Mouse (Mus musculus): ENCODE results near the gene Ezr.
A peak's percentile ranks its signal among the peaks of the same experiment; 100 is the strongest.

The Ezr gene

GRCm38 (mm10) chr17:6782611-6783005 is at the start of gene Ezr:
TSS of gene Ezr (minus strand) at chr17:6782784.
- peak; percentile 88 to 91 for DNase-seq

- no peak for DNase-seq
Measured at GRCm38 (mm10) chr17:6830004-6830592, 47.5 kb upstream of the Ezr start.

DNA sequence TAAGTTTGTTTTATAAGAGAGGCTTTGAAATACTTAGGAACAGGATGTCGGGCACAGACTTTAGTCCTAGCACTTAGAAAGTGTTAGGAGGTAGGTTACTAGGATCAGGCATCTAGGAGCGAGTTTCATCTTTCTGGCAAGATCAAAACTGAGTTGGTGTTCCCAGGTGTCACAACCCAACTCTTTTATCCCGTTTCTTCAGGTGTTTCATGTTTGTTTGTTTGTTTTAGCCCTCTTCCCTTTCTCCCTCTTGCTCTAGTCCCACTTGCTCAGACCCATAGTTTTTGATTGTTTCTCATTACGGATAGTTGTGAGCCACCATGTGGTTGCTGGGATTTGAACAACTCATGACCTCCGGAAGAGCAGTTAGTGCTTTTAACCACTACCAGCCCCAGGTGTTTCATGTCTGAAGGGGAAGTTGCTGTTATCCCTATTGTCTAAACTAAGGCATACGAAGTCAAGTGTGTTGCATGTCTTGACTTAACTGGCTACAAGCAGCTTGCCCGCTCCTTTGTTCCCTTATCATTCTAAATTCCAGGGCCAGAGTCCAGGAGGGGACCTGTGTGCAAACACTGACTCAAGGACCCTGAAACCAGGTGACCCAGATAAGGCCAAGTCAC is 46.1 kb upstream of the Ezr start:
- DNase-seq = peak in 1 of 2 experiments; percentile 35

DNA sequence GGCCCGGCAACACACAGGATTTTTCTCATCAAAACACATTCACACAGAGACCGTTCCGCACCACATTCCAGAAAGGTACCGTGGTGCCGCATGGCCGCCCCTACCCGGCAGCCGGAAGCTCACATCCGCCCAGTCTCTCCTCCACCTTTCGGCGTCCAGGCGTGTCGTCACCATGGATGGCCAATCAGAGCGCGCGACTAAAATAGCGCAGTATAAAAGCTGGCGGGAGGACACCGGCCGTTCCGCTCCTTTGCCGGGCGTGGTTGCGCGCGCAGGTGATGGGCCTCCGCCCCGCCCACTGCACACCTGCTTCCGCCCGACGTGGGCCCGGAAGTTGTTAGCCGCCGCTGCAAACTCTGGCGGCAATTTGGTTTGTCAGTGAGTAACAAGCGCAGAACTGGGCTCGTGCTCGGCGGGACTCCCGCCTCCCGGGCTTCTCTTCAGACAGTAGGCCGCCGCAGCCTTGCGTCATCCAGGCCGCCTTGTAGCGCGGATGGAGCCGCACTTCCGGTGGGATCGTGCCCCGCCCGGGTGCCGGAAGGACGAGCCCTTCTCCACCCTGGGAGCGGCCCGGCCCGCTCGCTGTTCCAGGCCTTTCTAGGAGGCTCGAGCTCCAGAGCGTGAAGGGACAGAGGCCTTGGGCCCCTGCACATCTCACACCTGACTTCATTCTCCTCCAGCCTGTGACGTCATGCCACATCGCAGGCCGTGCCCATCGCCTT is 45.3 kb upstream of the Ezr start:
- DNase-seq = peak; percentile 96 to 97

DNA sequence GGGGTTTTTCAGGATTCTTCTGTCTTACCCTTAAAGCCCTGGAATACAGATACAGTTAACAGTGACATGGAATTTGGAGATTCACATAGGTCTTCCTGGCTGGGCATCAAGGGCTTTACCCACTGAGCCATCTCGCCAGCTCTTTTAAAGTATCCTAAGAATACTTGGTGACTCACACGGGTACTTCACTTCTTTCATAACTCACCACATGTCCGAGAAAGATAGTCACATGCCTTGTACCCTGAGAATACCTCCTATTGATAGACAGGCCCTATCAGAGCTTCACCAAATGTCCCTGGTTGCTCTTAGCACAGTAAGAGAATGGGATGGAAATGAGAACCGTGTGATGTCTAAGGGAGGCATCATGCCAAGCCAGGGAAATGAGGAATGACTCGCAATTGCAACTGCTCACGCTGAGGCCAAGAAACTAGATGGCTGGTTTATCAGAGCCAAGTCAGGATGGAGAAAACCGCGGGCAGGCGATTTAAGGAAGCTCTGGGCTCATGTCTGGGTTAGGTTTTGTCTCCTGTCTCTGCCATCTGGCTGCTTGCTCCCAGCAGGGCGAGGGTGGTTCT is 44.7 kb upstream of the Ezr start:
- no peak for DNase-seq

- DNase-seq = no peak
Measured at GRCm38 (mm10) chr17:6816796-6817195, 34.2 kb upstream of the Ezr start.

GRCm38 (mm10) chr17:6816151-6816550 is 33.6 kb upstream of the Ezr start:
- peak in 1 of 2 experiments; percentile 24 for DNase-seq

DNA sequence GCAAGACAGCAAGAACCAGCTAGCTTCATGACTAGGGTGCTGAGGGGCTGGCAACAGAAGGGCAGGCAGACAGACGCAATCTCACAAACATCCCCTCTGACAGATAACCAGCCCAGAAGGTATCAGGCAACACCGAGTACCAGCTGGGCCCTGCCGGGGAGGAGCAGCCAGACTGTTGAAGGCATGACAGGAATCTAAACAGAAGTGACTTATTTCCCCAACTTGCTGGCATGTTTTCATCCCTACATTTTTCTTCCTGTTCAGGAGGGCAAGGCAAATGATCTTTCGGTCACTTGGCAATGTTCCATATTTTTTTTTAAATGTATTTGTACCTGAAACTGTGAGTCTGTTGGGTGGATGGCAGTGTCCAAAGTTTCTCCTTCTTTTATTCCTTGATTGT is 32.1 kb upstream of the Ezr start:
- no peak for DNase-seq

DNA sequence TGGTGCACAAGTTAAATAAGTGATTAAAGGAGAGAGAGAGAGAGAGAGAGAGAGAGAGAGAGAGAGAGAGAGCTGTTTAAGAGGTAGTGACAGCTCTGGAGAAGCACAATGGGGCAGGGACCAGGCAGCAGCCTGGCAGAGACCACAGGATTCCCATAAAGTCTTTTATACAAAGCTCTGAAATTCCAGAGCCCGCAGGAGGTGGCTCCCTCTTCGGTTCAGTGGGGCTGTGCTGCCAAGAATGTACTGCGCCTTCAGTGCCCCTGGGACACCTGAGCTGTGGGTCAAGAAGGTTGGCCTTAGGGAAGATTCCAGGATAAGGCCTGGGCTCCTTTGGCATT is 30.2 kb upstream of the Ezr start:
- DNase-seq = no peak

- DNase-seq = no peak
Measured at GRCm38 (mm10) chr17:6811931-6812850, 29.6 kb upstream of the Ezr start.

GRCm38 (mm10) chr17:6809331-6809730 is 26.7 kb upstream of the Ezr start:
- no peak for DNase-seq

DNA sequence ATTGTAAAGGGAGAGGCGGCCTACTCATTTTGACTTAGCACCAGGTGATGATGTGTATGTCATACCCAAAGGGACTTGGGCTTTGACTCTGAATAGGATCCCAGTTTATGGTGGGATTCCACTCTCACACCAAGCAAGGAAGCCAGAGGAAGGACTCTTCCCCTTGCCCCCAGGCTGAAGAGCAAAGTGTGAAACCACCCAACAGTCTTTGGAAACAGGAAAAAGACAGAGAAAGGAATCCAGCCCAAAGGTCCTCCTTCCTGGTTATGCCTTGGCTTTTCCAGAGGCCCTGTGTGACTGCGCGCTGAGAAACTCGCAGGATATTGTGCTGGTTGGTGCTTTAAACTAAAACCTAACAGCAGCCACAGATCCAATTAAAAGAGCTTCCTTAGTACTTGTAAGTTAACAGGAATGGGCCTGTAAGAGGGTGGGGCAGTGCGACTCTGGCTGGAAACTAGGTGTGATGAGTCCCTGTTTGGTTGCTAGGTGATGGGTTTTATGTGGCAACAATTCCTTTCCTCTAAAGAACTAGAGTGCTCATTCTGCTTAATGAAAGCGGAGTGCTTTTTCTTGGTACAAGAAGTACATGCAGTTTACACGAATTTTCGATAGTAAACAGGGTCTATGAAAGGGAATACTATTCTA is 26.1 kb upstream of the Ezr start:
- no peak for DNase-seq

DNA sequence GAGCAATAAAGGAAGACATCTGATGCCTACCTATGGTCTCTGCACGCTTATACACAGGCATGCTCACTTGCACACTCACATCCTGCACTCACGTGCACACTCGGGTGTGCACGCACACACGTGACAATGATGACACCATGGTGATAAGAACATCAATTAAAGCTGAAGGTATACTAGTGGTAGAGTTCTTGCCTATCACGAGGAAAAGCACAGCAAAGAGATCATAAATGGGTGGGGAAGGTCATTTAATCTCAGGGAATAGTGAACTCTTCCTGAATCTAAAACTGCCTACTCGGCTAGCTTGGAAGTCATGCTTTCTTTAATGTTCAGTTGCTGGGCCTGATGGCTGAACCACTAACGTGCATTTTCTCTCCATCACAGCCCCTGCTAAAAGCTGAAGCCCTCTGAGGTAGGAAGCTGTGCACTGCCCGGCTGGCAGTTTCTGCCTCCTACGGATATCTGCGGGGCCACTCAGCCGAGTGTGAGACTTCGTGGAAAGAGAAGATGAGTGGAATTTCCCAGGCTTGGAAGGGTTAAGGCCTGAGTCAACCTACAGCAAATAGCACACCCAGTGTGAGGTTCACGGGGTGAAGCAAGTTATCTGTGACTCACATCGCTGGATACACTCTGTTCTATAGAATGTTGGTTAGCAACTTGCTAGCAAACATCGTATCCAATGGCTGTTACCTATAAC is 25.4 kb upstream of the Ezr start:
- DNase-seq = no peak

DNA sequence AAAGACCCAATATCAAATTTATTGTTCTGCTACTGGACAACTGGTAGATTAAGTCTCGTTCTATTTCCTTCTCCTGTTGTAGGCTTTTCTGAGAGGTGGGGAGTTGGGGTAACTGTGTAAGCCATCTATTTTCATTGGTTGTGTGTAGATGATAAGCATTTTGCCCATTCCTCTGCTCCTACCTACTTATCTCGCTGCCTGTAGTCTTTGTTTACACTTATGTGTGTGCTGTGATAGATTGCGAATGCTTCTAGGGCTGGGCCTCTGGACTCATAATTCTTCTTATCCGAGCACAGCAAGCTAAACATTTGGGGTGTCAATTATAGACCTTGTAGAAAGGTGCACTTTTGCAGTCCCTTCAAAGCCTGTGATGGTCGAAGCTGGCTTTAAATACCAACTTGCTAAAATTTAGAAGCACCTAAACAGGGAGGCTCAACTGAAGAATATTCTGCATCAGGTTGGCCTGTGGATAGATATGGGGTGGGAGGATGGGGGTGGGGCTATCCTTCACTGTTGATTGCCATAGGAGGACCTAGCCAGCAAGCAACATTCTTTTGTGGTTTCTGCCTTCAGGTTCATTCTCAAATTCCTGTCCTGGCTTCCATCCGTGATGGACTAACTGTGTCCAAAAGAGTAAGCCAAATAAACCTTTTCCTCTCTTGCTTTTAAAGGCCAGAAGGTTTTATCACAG is 22.4 kb upstream of the Ezr start:
- DNase-seq = no peak

DNA sequence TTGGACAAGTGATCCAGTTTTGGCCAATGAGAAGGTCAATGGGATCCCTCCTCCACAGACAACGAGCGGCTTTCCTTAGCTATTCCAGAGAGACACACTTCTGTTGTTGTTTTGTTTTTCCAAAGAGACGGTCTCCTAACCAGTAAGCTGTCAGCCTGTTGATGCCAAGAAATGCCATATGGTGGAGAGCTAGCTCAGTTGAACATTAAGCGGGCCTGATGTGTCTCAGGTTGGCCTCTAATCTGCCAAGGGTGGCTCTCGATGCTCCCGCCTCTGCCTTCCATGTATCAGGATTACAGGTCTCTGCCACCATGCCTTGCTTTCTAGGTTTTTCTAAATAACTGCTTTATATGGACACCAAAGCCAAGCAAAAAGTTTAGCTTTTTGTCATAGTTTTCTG is 21.5 kb upstream of the Ezr start:
- DNase-seq = no peak

- DNase-seq = no peak
Measured at GRCm38 (mm10) chr17:6803614-6804013, 21.0 kb upstream of the Ezr start.

GRCm38 (mm10) chr17:6798392-6799061 is 15.9 kb upstream of the Ezr start:
- no peak for DNase-seq

GRCm38 (mm10) chr17:6797471-6797870 is 14.9 kb upstream of the Ezr start:
- DNase-seq = no peak

- DNase-seq = no peak
Measured at GRCm38 (mm10) chr17:6794160-6794751, 11.7 kb upstream of the Ezr start.

DNA sequence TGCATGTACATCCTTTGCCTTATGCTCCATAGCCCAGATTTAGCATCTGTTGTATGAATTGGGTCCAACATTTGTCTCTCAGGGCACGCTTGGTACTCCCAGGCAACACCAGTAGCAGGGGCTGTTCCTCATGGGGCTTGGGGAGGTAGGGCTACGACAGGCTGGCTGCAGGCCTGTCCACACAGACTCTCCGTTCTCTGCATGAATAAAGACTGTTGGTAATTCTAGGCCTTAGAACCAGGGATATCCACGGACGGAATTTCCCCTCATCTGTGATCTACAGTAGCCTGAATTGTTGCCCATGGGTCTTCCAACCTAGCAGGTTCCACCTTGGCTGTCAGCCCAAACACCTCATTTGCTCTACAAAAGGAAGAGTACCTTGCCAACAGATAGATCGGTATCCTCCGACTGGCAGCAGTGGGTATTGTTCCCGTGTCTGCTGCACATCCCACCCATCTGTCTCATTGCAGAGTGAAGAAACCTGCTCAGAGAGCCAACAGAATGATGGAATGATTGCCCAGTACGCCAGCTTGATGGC is 7.1 kb upstream of the Ezr start:
- DNase-seq = no peak
